ENCODE assay signal across 8 mouse cellular contexts in the genomic region with DNA sequence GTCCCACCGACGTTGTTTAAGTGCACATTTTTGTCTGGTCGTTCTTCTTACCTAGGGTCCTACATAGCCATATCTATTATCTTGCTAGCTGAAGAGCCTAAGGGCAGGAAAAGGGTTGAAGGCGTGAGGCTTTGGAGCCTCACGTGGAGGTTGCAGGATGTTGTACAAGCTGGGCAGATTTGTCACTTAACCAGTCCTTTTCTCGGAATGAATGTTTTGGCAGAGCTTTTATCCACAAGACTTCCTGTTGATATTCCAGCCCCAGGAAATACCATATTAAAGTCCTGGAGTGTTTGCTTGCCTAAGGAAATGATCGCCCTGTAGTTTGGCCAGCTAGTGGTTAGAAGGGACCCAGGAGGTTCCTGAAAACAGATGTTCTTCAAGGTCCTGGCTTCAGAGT. TPM values are rescaled to one million over a fixed set of nuclear protein-coding genes. Genes with fewer than 3 reads are reported as not detected.
DNase-seq lines count a peak whose midpoint lies in the region; ATAC-seq lines count a peak whose summit lies in the region.

No protein-coding gene starts in this region.

- 0 out of 2 replicates have a peak, but pooled peaks cover 12% of the 10 kb centered on the region for H3K36me3 ChIP-seq in embryonic facial prominence, embryonic 10.5 days (replicated peaks)
- no peaks in the 10 kb centered on the region for H3K36me3 ChIP-seq in hindbrain, embryonic 11.5 days (ENCODE audit: control insufficient read depth, insufficient read depth, low read length)
- peaks cover 13% of the 10 kb centered on the region; the same call in 1 of the 2 replicates for H3K36me3 ChIP-seq in liver, embryonic 12.5 days
- no peaks in the 10 kb centered on the region for H3K36me3 ChIP-seq in neural tube, embryonic 15.5 days

- DNase-seq in adrenal gland, adult (ENCODE audit: inconsistent age in 2 of 2, low spot score in 1 of 2): peak; percentile 15 to 74
- DNase-seq in adrenal gland, postnatal 10 days: no peak
- no peak for DNase-seq in embryonic facial prominence, embryonic 10.5 days (ENCODE audit: low spot score)
- peak; percentile 18 for DNase-seq in hindbrain, embryonic 11.5 days (ENCODE audit: low spot score)
- no peak for DNase-seq in thymus, postnatal 25 days

- H3K9ac ChIP-seq in hindbrain, embryonic 11.5 days (ENCODE audit: low read depth, low read length): peak overlapping the region; percentile 81; the same call in 1 of the 2 replicates
- peak overlapping the region; percentile 85 for H3K9ac ChIP-seq in liver, embryonic 12.5 days
- H3K9ac ChIP-seq in neural tube, embryonic 15.5 days (replicated peaks): peak overlapping the region; percentile 78

- no peaks in the 10 kb centered on the region for H3K27me3 ChIP-seq in embryonic facial prominence, embryonic 10.5 days (replicated peaks; ENCODE audit: low read depth, poor library complexity, severe bottlenecking)
- no peaks in the 10 kb centered on the region for H3K27me3 ChIP-seq in hindbrain, embryonic 11.5 days (ENCODE audit: control insufficient read depth, insufficient read depth, low read length)
- H3K27me3 ChIP-seq in liver, embryonic 12.5 days (replicated peaks): no peaks in the 10 kb centered on the region
- H3K27me3 ChIP-seq in neural tube, embryonic 15.5 days (replicated peaks): no peaks in the 10 kb centered on the region

- peaks cover 16% of the 10 kb centered on the region for H3K4me1 ChIP-seq in embryonic facial prominence, embryonic 10.5 days
- H3K4me1 ChIP-seq in hindbrain, embryonic 11.5 days (replicated peaks; ENCODE audit: control insufficient read depth, insufficient read depth, low read length): peaks cover 2% of the 10 kb centered on the region; the same call in 1 of the 2 replicates
- peaks cover 27% of the 10 kb centered on the region for H3K4me1 ChIP-seq in liver, embryonic 12.5 days
- H3K4me1 ChIP-seq in neural tube, embryonic 15.5 days: peaks cover 27% of the 10 kb centered on the region

- no peak for ATAC-seq in hindbrain, embryonic 11.5 days (ENCODE audit: low FRiP score)
- no peak for ATAC-seq in liver, embryonic 12.5 days
- ATAC-seq in neural tube, embryonic 15.5 days (ENCODE audit: low FRiP score): no peak
- no peak for ATAC-seq in megakaryocyte-erythroid progenitor cell, adult 5-6 weeks (replicated peaks; ENCODE audit: low FRiP score, low TSS enrichment, poor library complexity, severe bottlenecking)

- WGBS in embryonic facial prominence, embryonic 10.5 days: 3% methylated on average over 7 of the region's 7 CpGs
- 5% methylated on average over 7 of the region's 7 CpGs for WGBS in hindbrain, embryonic 11.5 days
- 2% methylated on average over 7 of the region's 7 CpGs for WGBS in liver, embryonic 12.5 days (ENCODE audit: insufficient replicate concordance)
- 3% methylated on average over 7 of the region's 7 CpGs for WGBS in neural tube, embryonic 15.5 days

- H3K4me3 ChIP-seq in embryonic facial prominence, embryonic 10.5 days: peak overlapping the region; percentile 91
- H3K4me3 ChIP-seq in hindbrain, embryonic 11.5 days (ENCODE audit: low read depth, low read length): peak overlapping the region; percentile 70
- peak overlapping the region; percentile 94 for H3K4me3 ChIP-seq in liver, embryonic 12.5 days
- H3K4me3 ChIP-seq in neural tube, embryonic 15.5 days (replicated peaks): peak overlapping the region; percentile 94

- peak overlapping the region; percentile 87 for H3K27ac ChIP-seq in embryonic facial prominence, embryonic 10.5 days (replicated peaks)
- no peak overlapping the region for H3K27ac ChIP-seq in hindbrain, embryonic 11.5 days (ENCODE audit: low read depth, low read length)
- peak overlapping the region; percentile 88 for H3K27ac ChIP-seq in liver, embryonic 12.5 days
- H3K27ac ChIP-seq in neural tube, embryonic 15.5 days (replicated peaks): peak overlapping the region; percentile 96; the same call in 1 of the 2 replicates

- no peaks in the 10 kb centered on the region for H3K9me3 ChIP-seq in embryonic facial prominence, embryonic 10.5 days
- no peaks in the 10 kb centered on the region for H3K9me3 ChIP-seq in hindbrain, embryonic 11.5 days (ENCODE audit: control insufficient read depth, low read length)
- H3K9me3 ChIP-seq in liver, embryonic 12.5 days (replicated peaks): no peaks in the 10 kb centered on the region
- no peaks in the 10 kb centered on the region for H3K9me3 ChIP-seq in neural tube, embryonic 15.5 days (replicated peaks)

- peak overlapping the region; percentile 82 for H3K4me2 ChIP-seq in hindbrain, embryonic 11.5 days (replicated peaks; ENCODE audit: low read depth, low read length)
- peak overlapping the region; percentile 95 for H3K4me2 ChIP-seq in liver, embryonic 12.5 days
- H3K4me2 ChIP-seq in neural tube, embryonic 15.5 days: peak overlapping the region; percentile 85

RNA-seq across cellular contexts. Expression of a gene that starts 1.1 kb away (rescaled TPM):
- 10 to 100 TPM; 84.4 to 87.6 TPM for total RNA-seq in adrenal gland, postnatal 10 days (2021)
- 66.3 and 69.3 TPM in 2 replicates for polyA plus RNA-seq in embryonic facial prominence, embryonic 10.5 days (2016; fragmentation: Nextera tagmentation; extraction: Ambion mirVana)
- 66.0 and 70.2 TPM in 2 replicates for polyA plus RNA-seq in hindbrain, embryonic 11.5 days (2014; fragmentation: Nextera tagmentation; extraction: Ambion mirVana)
- polyA plus RNA-seq in liver, embryonic 12.5 days (2016; fragmentation: Nextera tagmentation; extraction: Ambion mirVana): 71.1 and 76.1 TPM in 2 replicates
- 73.7 and 77.5 TPM in 2 replicates for polyA plus RNA-seq in neural tube, embryonic 15.5 days (2015; fragmentation: Nextera tagmentation; extraction: Ambion mirVana)
- 118 and 148 TPM in 2 replicates for total RNA-seq in megakaryocyte-erythroid progenitor cell, adult 5-6 weeks (2014; fragmentation: Nextera tagmentation)
- total RNA-seq in megakaryocyte-erythroid progenitor cell, adult 5-6 weeks (2017): 108 and 128 TPM in 2 replicates

RNA-seq across cellular contexts. Expression of a gene that starts 10.2 kb away (rescaled TPM):
- 10 to 100 TPM; 16.6 to 19.5 TPM for total RNA-seq in adrenal gland, postnatal 10 days (2021)
- polyA plus RNA-seq in embryonic facial prominence, embryonic 10.5 days (2016; fragmentation: Nextera tagmentation; extraction: Ambion mirVana): 10.4 and 11.1 TPM in 2 replicates
- 3.3 and 3.8 TPM in 2 replicates for polyA plus RNA-seq in hindbrain, embryonic 11.5 days (2014; fragmentation: Nextera tagmentation; extraction: Ambion mirVana)
- polyA plus RNA-seq in liver, embryonic 12.5 days (2016; fragmentation: Nextera tagmentation; extraction: Ambion mirVana): 1.8 and 2.2 TPM in 2 replicates
- 2.2 and 3.2 TPM in 2 replicates for polyA plus RNA-seq in neural tube, embryonic 15.5 days (2015; fragmentation: Nextera tagmentation; extraction: Ambion mirVana)
- total RNA-seq in megakaryocyte-erythroid progenitor cell, adult 5-6 weeks (2014; fragmentation: Nextera tagmentation): 2.3 and 2.8 TPM in 2 replicates
- total RNA-seq in megakaryocyte-erythroid progenitor cell, adult 5-6 weeks (2017): 1.9 and 3.4 TPM in 2 replicates

RNA-seq across cellular contexts. Expression of a gene that starts 12.3 kb away (rescaled TPM):
- 10 to 100 TPM in 1 of 2 experiments, 1 to 10 TPM in 1; 9.7 to 11.4 TPM for total RNA-seq in adrenal gland, postnatal 10 days (2021)
- 27.1 and 28.1 TPM in 2 replicates for polyA plus RNA-seq in embryonic facial prominence, embryonic 10.5 days (2016; fragmentation: Nextera tagmentation; extraction: Ambion mirVana)
- polyA plus RNA-seq in hindbrain, embryonic 11.5 days (2014; fragmentation: Nextera tagmentation; extraction: Ambion mirVana): 26.4 and 30.3 TPM in 2 replicates
- 13.2 and 13.6 TPM in 2 replicates for polyA plus RNA-seq in liver, embryonic 12.5 days (2016; fragmentation: Nextera tagmentation; extraction: Ambion mirVana)
- 28.3 and 29.6 TPM in 2 replicates for polyA plus RNA-seq in neural tube, embryonic 15.5 days (2015; fragmentation: Nextera tagmentation; extraction: Ambion mirVana)
- total RNA-seq in megakaryocyte-erythroid progenitor cell, adult 5-6 weeks (2014; fragmentation: Nextera tagmentation): 20.2 and 20.5 TPM in 2 replicates
- 10.3 and 15.5 TPM in 2 replicates for total RNA-seq in megakaryocyte-erythroid progenitor cell, adult 5-6 weeks (2017)

RNA-seq across cellular contexts. Expression of a gene that starts 56.3 kb away (rescaled TPM):
- total RNA-seq in adrenal gland, postnatal 10 days (2021): 10 to 100 TPM; 39.3 to 41.1 TPM
- polyA plus RNA-seq in embryonic facial prominence, embryonic 10.5 days (2016; fragmentation: Nextera tagmentation; extraction: Ambion mirVana): 21.6 and 22.1 TPM in 2 replicates
- polyA plus RNA-seq in hindbrain, embryonic 11.5 days (2014; fragmentation: Nextera tagmentation; extraction: Ambion mirVana): 28.1 and 34.0 TPM in 2 replicates
- polyA plus RNA-seq in liver, embryonic 12.5 days (2016; fragmentation: Nextera tagmentation; extraction: Ambion mirVana): 7.4 and 8.0 TPM in 2 replicates
- 23.8 and 24.9 TPM in 2 replicates for polyA plus RNA-seq in neural tube, embryonic 15.5 days (2015; fragmentation: Nextera tagmentation; extraction: Ambion mirVana)
- 7.2 and 9.2 TPM in 2 replicates for total RNA-seq in megakaryocyte-erythroid progenitor cell, adult 5-6 weeks (2014; fragmentation: Nextera tagmentation)
- 8.2 and 8.4 TPM in 2 replicates for total RNA-seq in megakaryocyte-erythroid progenitor cell, adult 5-6 weeks (2017)

Comparison
In these comparisons a context has a peak if more than half of its experiments do, and no peak if none do; other contexts are left out.
1. DNase-seq: peak in adrenal gland, adult (2 of 2) and hindbrain, embryonic 11.5 days (single experiment); none in adrenal gland, postnatal 10 days (single experiment), embryonic facial prominence, embryonic 10.5 days (single experiment) and thymus, postnatal 25 days (single experiment).
2. Peak in every context shown above with its lines, with median percentiles within 50 percentile points of each other: H3K4me3 ChIP-seq, H3K4me2 ChIP-seq and H3K9ac ChIP-seq.